Comparison of ENCODE assay signal across 33 mouse cellular contexts in the genomic region with DNA sequence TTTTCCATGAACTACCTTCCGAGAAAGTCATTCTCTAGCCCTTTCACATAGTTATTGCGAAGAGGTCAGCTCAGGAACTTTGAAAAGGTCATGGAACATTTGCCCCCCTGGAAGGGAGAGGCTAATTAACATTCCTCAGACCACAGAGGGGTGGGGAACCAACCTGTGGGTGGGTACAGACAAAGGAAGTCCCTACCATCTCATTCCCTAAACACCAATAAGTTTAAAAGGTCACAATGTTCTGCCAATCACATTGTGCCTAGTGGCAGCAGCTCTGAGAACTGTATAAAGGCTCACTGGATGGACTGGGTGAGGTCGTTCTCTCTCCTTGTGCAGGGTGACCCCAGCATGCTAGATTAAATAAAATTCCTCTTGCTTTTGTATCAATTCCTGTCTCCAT.
A peak's percentile ranks its signal among the peaks of the same experiment; 100 is the strongest.
DNase-seq lines count a peak whose midpoint lies in the region; ATAC-seq and TF ChIP-seq lines count a peak whose summit lies in the region.
"Had no signal": no experiment of that assay in that cellular context is flagged by ENCODE, and none has a peak within 500 bp of the region (broad histone marks: within the 10 kb centered on the region; RNA-seq: fewer than 3 reads in every experiment).

No protein-coding gene starts in this region.

- H3K4me2 ChIP-seq in forebrain, embryonic 12.5 days: no peak overlapping the region
- no peak overlapping the region for H3K4me2 ChIP-seq in kidney, postnatal 0 days (ENCODE audit: low read length)
- H3K4me2 ChIP-seq: embryonic facial prominence, embryonic 15.5 days; forebrain, embryonic 15.5 days; heart, embryonic 12.5 days; intestine, embryonic 15.5 days; neural tube, embryonic 15.5 days had no signal

- no peaks in the 10 kb centered on the region for H3K36me3 ChIP-seq in forebrain, embryonic 12.5 days (replicated peaks)
- H3K36me3 ChIP-seq in forebrain, embryonic 10.5 days (replicated peaks): no peaks in the 10 kb centered on the region
- no peaks in the 10 kb centered on the region for H3K36me3 ChIP-seq in kidney, postnatal 0 days (ENCODE audit: insufficient read depth, low read length)
- H3K36me3 ChIP-seq in embryonic facial prominence, embryonic 10.5 days (replicated peaks): no peaks in the 10 kb centered on the region
- H3K36me3 ChIP-seq: embryonic facial prominence, embryonic 15.5 days; forebrain, embryonic 15.5 days; heart, embryonic 12.5 days; hindbrain, embryonic 10.5 days; intestine, embryonic 15.5 days; neural tube, embryonic 15.5 days had no signal

- H3K27ac ChIP-seq in forebrain, embryonic 12.5 days: no peak overlapping the region
- no peak overlapping the region for H3K27ac ChIP-seq in forebrain, embryonic 10.5 days
- H3K27ac ChIP-seq in kidney, postnatal 0 days: no peak overlapping the region
- no peak overlapping the region; the same call in 1 of the 2 replicates for H3K27ac ChIP-seq in embryonic facial prominence, embryonic 10.5 days (replicated peaks)
- H3K27ac ChIP-seq: embryonic facial prominence, embryonic 15.5 days; forebrain, embryonic 15.5 days; gastrocnemius, adult 2 months; heart, adult 2 months; hindbrain, postnatal 0 days; intestine, embryonic 15.5 days; liver, embryonic 14.5 days; macrophage; neural tube, embryonic 15.5 days had no signal

- H3K4me1 ChIP-seq in forebrain, embryonic 12.5 days: no peaks in the 10 kb centered on the region; the same call in 1 of the 2 replicates
- peaks cover 17% of the 10 kb centered on the region for H3K4me1 ChIP-seq in forebrain, embryonic 10.5 days
- H3K4me1 ChIP-seq in kidney, postnatal 0 days (replicated peaks; ENCODE audit: insufficient read depth, low read length): no peaks in the 10 kb centered on the region
- peaks cover 14% of the 10 kb centered on the region for H3K4me1 ChIP-seq in embryonic facial prominence, embryonic 10.5 days
- H3K4me1 ChIP-seq: embryonic facial prominence, embryonic 15.5 days; forebrain, embryonic 15.5 days; heart, embryonic 12.5 days; intestine, embryonic 15.5 days; neural tube, embryonic 15.5 days had no signal

- peak; percentile 33; the same call in 1 of the 2 replicates for ATAC-seq in forebrain, embryonic 12.5 days (ENCODE audit: low FRiP score)
- peak; percentile 48; the same call in 1 of the 2 replicates for ATAC-seq in kidney, postnatal 0 days (replicated peaks; ENCODE audit: low FRiP score, low read depth)
- ATAC-seq: activated CD4-positive, CD25-positive, alpha-beta regulatory T cell, adult 4 months; CD4-positive, CD25-positive, alpha-beta regulatory T cell, adult 4 months; forebrain, embryonic 15.5 days; intestine, embryonic 15.5 days had no signal

- no peak for DNase-seq in forebrain, embryonic 10.5 days (ENCODE audit: extremely low spot score, low spot score)
- DNase-seq in kidney, postnatal 0 days (ENCODE audit: low spot score): no peak
- no peak for DNase-seq in kidney, postnatal 36 days
- peak; percentile 9 for DNase-seq in Muller cell, postnatal 12 days (ENCODE audit: inconsistent ontology term)
- DNase-seq in embryonic facial prominence, embryonic 10.5 days (ENCODE audit: low spot score): peak; percentile 22
- no peak for DNase-seq in neural tube, embryonic 10.5 days (ENCODE audit: extremely low spot score, low spot score)
- no peak for DNase-seq in heart, postnatal 4 days
- DNase-seq: adrenal gland, postnatal 36 days; cerebellum, adult 8-10 months; cerebellum, postnatal 25 days; gastrocnemius, adult 2 months; heart, adult 2 months; kidney, postnatal 10 days; liver; lung, adult 2 months; lung, postnatal 10 days; midbrain, embryonic 14.5 days; right cerebral cortex, adult 18-20 months; spleen, adult 18-20 months; thymus, adult 18-20 months; thymus, postnatal 25 days had no signal

- 22% methylated on average over 3 of the region's 3 CpGs for WGBS in forebrain, embryonic 12.5 days
- 23% methylated on average over 3 of the region's 3 CpGs for WGBS in forebrain, embryonic 10.5 days
- 46% methylated on average over 3 of the region's 3 CpGs for WGBS in kidney, postnatal 0 days
- WGBS in embryonic facial prominence, embryonic 10.5 days: 26% methylated on average over 3 of the region's 3 CpGs

- no peak for TF ChIP-seq CTCF in kidney, postnatal 0 days (IDR thresholded peaks at IDR 0.05; ENCODE audit: low read depth)

- no peaks in the 10 kb centered on the region for H3K27me3 ChIP-seq in forebrain, embryonic 12.5 days
- no peaks in the 10 kb centered on the region for H3K27me3 ChIP-seq in forebrain, embryonic 10.5 days (ENCODE audit: poor library complexity, severe bottlenecking)
- no peaks in the 10 kb centered on the region for H3K27me3 ChIP-seq in kidney, postnatal 0 days (ENCODE audit: insufficient read depth, low read length)
- no peaks in the 10 kb centered on the region for H3K27me3 ChIP-seq in embryonic facial prominence, embryonic 10.5 days (replicated peaks; ENCODE audit: low read depth, poor library complexity, severe bottlenecking)
- H3K27me3 ChIP-seq: embryonic facial prominence, embryonic 15.5 days; forebrain, embryonic 15.5 days; heart, embryonic 12.5 days; intestine, embryonic 15.5 days; neural tube, embryonic 15.5 days had no signal

- no peak overlapping the region for H3K9ac ChIP-seq in forebrain, embryonic 12.5 days
- H3K9ac ChIP-seq in kidney, postnatal 0 days (ENCODE audit: low read depth, low read length): no peak overlapping the region
- H3K9ac ChIP-seq: embryonic facial prominence, embryonic 15.5 days; forebrain, embryonic 15.5 days; heart, embryonic 12.5 days; intestine, embryonic 15.5 days; liver, embryonic 14.5 days; neural tube, embryonic 15.5 days had no signal

- H3K9me3 ChIP-seq in forebrain, embryonic 12.5 days: no peaks in the 10 kb centered on the region
- no peaks in the 10 kb centered on the region for H3K9me3 ChIP-seq in forebrain, embryonic 10.5 days
- H3K9me3 ChIP-seq in kidney, postnatal 0 days (replicated peaks; ENCODE audit: low read length): no peaks in the 10 kb centered on the region
- H3K9me3 ChIP-seq in embryonic facial prominence, embryonic 10.5 days: no peaks in the 10 kb centered on the region
- H3K9me3 ChIP-seq: embryonic facial prominence, embryonic 15.5 days; forebrain, embryonic 15.5 days; heart, embryonic 12.5 days; hindbrain, embryonic 10.5 days; intestine, embryonic 15.5 days; neural tube, embryonic 15.5 days had no signal

- no peak overlapping the region for H3K4me3 ChIP-seq in forebrain, embryonic 12.5 days (replicated peaks)
- no peak overlapping the region for H3K4me3 ChIP-seq in forebrain, embryonic 10.5 days
- no peak overlapping the region for H3K4me3 ChIP-seq in kidney, postnatal 0 days (replicated peaks; ENCODE audit: low read depth, low read length)
- H3K4me3 ChIP-seq in embryonic facial prominence, embryonic 10.5 days: no peak overlapping the region
- H3K4me3 ChIP-seq: embryonic facial prominence, embryonic 15.5 days; forebrain, embryonic 15.5 days; gastrocnemius, adult 2 months; heart, adult 2 months; heart, embryonic 12.5 days; hindbrain, embryonic 10.5 days; intestine, embryonic 15.5 days; neural tube, embryonic 15.5 days had no signal

Comparison
In these comparisons a context has a peak if more than half of its experiments do, and no peak if none do; other contexts are left out.
1. DNase-seq: peak in Muller cell, postnatal 12 days (single experiment) and embryonic facial prominence, embryonic 10.5 days (single experiment); none in forebrain, embryonic 10.5 days (single experiment), kidney, postnatal 0 days (single experiment), kidney, postnatal 36 days (0 of 2), neural tube, embryonic 10.5 days (single experiment) and heart, postnatal 4 days (single experiment).